Mouse (Mus musculus) c-Kit-negative CD71-positive TER-119-positive erythroid progenitor cells, embryonic 14.5 days (primary cell): ENCODE results near the gene Mkrn3.

Experiments
- DNase-seq: peaks from one replicate; pipeline ENCODE4 v3.0.0-alpha.2; 2013; ENCODE audit warnings: low read depth, low spot score

The Mkrn3 gene

DNA sequence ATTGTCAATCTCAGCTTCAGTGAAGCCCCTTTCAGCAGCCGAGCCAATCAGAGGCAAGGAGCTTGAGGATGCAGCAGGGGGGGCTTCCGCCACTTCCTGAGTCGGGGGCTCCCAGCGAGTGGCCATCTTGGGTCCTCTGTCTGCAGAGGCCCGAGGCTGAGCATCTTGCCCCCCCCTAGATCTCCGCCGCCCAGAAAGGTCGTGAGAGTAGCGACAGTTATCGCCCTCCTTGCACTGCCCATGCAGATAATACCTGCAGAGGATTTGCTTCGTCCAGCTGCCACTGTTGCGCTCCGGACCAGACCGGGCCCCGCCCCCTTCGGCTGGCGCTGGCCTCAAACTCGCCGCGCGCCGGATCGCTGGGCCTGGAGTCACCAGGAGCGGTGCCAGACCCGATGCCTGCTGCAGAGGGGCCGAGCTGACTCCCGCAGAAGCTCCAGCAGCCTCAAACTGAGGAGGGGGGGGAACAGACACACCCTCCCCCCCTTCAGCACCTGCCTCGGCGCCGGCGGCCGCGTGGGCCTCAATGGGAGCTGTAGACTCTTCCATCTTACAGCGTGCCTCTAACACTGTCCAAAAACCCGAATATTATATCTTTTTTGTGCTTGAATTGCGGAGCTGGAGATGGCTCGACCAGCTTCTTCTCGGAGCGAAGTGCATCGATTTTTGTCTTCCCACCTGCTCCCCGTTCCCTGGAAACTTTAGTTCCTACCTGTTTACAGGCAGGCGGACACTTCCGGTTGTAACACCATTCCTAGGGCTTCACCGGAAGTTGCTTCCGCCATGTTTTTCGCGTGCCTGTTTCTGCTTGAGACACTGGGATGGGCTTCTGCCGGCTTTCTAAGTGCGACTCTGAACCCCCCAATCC lies at the start of gene Mkrn3:
Gene Mkrn3 (minus strand): TSS at position 647 of the 868 bp plus-strand sequence.
- DNase-seq = no peak

DNA sequence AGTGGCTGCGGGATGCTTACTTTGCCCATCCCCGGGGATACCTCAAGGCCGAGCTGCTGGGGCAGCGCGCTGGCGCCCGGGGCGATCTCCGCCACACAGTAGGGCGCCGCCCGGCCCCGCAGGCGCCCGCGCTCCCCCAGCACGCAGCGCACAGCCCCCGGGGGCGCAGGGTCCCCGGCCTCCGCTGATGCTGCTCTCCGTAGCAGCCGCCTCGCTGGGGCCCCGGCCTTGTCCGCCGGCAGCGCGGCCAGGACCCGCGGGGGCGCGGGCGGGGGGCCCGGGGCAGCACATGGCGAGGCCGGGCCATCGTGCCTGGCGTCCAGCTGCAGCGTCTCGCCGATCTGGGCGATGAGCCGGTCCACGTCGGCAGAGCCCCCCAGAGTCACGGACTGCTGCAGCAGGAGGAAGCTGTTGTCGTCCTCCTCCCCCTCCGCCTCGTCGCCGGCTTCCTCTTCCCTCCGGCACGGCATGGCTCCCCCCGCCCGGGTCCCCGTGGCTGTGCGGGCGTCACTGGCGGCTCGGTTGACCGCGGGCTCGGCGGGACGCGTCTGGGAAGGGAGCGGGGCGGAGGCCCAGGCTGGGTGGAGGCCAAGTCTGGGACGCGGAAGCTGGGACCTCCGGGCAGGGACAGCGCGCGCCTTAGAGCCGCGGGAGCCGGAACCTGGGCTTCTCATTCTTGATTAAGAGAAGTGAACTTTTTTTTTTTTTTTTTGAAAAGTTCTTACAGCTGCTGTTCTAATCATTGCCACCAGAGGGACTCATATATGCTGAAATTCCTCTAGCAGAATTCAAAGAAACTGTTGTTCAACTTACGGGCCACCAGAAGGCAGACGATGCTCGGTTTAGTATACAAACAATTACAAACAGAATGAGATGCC lies 44.2 kb upstream of the Mkrn3 start, which contains the start of gene Peg12:
Gene Peg12 (minus strand): TSS at position 633 of the 878 bp plus-strand sequence.
- DNase-seq = no peak

GRCm38 (mm10) chr7:62463007-62463877 lies 43.3 kb upstream of the Mkrn3 start:
- no peak for DNase-seq

DNA sequence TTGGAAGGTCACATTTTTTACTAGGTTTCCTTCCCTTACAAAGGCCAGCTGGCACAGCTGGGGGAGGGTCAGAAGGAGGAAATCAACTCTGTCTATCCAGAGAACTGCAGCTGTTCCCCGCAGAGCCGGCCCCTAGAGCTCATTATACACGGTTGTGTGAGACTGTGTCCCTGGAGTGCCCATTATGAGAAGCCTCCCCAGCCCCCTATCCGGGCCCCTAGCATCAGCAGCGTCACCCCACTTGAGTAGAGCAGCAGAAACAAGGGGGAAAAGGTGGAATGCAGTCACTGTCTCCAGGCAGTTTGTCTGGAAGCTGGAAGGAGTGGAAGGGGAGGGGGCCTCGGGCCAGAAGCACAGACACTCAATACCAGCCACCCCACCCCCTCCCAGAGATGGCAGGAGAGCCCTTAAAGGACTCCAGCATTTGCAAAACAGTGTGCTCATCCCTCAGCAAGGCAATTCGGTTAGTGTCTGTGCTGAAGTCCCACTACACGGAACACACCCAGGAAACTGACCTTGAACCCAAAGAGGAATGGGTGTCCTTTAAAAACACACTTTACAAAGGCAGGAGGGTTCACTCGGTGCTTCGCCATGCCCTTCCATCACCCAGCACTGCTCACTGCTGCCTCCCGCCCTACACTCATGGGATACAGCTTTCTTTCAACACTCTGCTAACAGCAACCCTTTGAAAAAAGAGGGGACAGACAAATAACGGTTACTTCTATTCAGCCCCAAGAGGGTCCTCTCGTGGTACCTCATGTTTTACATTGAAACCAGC lies 42.5 kb upstream of the Mkrn3 start:
- DNase-seq = no peak

GRCm38 (mm10) chr7:62452353-62452752 lies 32.4 kb upstream of the Mkrn3 start:
- DNase-seq = no peak

DNA sequence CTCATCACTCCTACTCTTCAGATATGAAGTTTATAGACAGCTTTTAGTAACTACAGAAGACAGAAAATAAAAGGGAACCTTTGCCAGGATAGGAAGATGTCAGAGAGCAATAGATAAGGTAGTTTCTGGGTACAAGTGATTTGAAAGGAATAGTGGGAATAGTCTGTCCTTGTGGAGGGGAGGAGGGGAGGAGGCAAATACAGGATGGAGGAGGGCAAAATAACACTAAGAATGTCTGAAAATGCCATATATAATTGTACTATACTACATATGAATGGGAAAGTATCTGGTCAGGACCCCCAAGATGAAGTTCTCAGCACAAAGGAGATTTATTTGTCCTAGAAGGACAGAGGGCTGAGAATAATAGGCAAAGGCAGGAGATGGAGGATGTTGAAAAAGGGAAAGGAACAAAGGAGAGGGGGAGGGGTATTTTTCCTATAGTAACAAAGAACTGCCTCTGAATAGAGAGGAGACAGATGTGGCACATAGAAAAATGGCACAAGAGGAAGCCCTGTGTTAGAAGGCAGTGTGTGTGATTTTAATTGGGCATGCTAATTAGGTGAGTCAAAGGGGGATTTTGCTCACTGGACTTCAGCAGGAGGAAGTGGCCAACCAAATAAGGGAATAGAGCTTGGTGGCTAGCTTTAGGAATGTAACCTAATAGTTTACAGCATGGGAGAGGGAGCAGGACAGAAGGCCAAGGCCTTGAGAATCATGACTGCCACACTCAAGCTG lies 25.7 kb upstream of the Mkrn3 start:
- DNase-seq = no peak

GRCm38 (mm10) chr7:62436394-62436793 lies 16.5 kb upstream of the Mkrn3 start:
- DNase-seq = no peak

DNA sequence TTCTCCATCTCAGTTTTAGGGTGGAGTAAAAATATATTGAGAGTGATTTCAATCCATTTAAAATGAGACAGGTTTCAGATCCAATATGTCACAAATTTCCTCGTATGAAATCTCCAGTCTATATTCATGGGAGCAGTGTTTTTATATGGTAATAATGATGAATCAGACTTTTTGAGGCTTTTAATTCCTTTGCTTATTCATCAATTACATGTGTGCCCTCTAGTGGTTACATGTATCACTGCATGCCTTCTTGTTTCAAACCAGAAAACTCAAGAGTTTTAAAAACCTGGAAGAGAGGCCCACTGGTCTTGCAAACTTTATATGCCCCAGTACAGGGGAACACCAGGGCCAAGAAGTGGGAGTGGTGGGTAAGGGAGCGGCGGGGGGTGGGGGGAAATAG lies 13.3 kb upstream of the Mkrn3 start:
- DNase-seq = no peak

- DNase-seq = no peak
Measured at GRCm38 (mm10) chr7:62428337-62428736, 8.4 kb upstream of the Mkrn3 start.

GRCm38 (mm10) chr7:62423210-62423609 lies 3.3 kb upstream of the Mkrn3 start:
- no peak for DNase-seq

DNA sequence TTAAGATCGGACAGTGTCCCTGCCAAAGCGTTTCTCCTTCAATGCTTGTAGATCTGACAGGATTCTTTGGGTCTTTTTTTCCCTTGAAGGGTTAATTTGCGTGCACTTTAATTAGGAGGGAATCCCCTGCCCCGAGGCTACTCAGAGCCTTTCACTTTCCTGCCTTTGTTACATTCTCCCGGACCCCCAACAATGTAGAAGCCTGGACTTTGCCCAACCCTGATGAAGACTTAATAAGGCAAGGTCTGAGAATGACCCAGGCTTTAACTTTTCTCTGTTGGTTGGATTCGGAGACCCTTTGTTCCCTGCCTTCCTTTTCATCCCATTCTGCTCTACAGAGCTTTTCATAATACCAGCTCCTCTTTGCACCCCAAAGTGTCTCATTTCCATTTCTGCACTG lies 627 bp upstream of the Mkrn3 start:
- no peak for DNase-seq

DNA sequence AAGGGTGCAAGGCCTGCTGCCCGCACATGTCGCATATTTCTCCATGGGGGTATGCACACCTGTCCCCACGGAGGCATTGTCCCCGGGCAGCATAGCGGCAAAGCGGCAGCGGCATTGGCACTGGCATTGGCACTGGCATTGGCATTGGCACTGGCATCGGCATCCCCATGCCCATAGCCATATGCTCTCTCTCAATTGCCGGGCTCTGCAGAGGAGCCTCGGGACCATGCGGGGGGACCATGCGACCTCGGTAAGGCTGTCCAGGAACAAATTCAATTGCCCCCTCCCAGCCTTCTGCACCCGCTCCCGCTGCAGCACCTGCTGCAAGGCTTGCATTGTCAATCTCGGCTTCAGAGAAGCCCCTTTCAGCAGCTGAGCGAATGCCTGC lies 840 bp downstream of the Mkrn3 start:
- no peak for DNase-seq

- no peak for DNase-seq
Measured at GRCm38 (mm10) chr7:62418346-62418745, 1.6 kb downstream of the Mkrn3 start.

DNA sequence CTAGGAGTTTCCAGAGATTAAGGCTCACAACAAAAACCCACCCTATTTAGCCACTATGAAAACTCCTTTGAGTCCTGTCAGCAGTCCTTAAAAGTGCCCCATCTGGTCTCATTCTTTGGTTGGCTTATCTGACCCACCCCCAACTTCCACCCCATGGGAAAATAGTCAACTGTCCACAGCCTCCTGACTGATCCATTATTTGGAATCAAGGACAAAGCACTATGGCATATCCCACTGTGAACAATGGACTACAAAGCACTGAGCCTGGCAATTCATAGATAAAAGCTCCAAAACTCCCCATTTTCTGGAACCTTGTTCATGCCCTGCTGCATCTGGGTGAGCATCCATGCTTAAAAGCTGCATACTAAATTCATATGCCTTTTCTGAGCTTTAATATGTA lies 3.8 kb downstream of the Mkrn3 start:
- no peak for DNase-seq

DNA sequence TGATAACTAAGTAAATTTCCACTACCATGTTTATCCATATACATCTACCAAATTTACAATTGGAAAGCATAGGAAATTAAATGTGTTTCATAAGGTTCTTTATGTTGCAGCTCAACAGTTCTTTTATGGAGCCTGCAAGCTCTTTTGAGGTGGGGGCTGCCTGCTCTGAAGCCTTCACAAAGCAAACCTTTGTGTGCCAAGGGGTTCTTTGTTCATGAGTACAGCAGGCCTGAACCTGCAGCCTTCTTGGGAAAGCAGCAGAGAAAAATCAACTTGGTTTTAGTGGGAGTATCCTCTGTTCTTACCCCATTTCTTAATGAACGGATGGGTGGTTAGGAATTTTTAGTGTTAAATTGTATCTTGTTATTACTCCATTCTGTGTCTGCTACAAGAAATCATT lies 4.7 kb downstream of the Mkrn3 start:
- DNase-seq = no peak

DNA sequence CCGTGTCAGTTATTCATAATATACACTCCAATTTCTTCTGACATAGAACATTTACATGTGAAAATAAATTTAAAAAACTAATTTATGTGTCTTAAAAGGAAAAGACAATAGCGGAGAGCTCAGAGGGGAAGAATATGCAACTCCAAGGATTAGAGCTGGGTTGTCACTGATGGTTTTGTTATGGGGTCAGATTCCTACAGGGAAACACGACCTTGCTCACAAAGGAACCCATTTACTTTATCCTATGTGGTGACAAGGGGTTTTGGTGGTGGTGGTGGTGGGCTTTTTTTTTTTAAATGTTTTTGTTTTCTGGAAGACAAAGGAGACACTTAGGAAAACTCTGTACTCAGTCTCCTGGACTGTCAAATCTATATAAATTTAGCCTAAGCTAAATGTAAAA lies 12.1 kb downstream of the Mkrn3 start:
- no peak for DNase-seq

GRCm38 (mm10) chr7:62406573-62407050 lies 13.3 kb downstream of the Mkrn3 start:
- no peak for DNase-seq

DNA sequence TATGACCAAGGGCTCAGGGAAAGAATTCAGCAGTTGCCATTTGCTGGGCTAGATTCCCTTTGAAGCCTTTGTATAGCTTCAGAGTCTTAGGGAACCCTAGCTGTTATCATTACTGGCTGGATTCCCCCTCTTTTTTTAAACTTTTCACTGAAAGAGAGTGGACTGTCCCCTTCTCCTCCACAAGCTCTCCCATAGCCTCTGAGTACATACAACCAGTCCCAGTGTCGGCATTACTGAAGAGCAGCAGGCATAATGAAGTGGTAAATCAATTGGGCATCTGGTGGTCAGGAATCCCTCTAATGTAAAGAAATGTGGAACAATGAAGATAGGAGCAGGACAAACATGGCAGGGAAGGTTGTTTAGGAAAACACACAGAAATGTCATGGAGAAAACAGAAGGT lies 27.7 kb downstream of the Mkrn3 start:
- no peak for DNase-seq

DNA sequence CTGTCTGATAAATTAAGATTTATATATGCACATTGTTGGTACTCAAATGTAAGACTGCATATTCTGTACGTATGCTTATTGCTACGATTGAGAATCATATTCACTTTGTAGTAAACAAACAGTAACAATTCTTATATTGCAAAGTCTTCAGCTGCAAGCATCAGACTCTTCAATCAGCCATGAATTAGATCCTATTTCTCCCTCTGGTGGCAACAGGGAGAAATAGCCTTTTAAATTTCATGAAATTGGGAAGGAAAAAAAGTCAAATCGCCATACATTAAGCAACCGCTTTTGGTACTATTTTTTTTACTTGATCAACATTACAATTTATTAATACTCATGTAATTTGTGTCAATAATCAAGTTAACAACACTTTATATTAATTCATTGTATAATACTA lies 31.6 kb downstream of the Mkrn3 start:
- DNase-seq = no peak

GRCm38 (mm10) chr7:62382391-62382790 lies 37.5 kb downstream of the Mkrn3 start:
- no peak for DNase-seq
